Mouse (Mus musculus) limb, embryonic 13.5 days (tissue): ENCODE data around the gene Cracr2b. TPM values are rescaled to one million over a fixed set of nuclear protein-coding genes. Genes with fewer than 3 reads are reported as not detected.
A peak's percentile ranks its signal among the peaks of the same experiment; 100 is the strongest.

Experiments used
- ATAC-seq: fragments of 200-750 bp; cut with Nextera tagmentation; 2 replicates; pipeline ENCODE4 v1.8.0; 2017; ENCODE audit warnings: low read depth, moderate number of reproducible peaks, moderate TSS enrichment; ENCODE audit not compliant: low FRiP score
- H3K27ac ChIP-seq: fragments of 300-500 bp; sonication (generic); 2 replicates; pipeline ENCODE4 v1.5.1; 2015; ENCODE audit warnings: inconsistent platforms, mild to moderate bottlenecking, moderate library complexity
- H3K27me3 ChIP-seq: fragments of 300-500 bp; sonication (generic); 2 replicates; pipeline ENCODE4 v1.6.1; 2015; ENCODE audit warnings: mild to moderate bottlenecking, inconsistent platforms
- H3K36me3 ChIP-seq: fragments of 300-500 bp; sonication (generic); 2 replicates; pipeline ENCODE4 v1.6.1; 2015; ENCODE audit warnings: inconsistent platforms, mild to moderate bottlenecking, moderate library complexity
- H3K4me1 ChIP-seq: fragments of 300-500 bp; sonication (generic); 2 replicates; pipeline ENCODE4 v1.6.1; 2015; ENCODE audit warnings: inconsistent platforms
- H3K4me2 ChIP-seq: fragments of 300-500 bp; sonication (generic); replicated peaks from 2 replicates; pipeline ENCODE4 v1.6.1; 2015; ENCODE audit warnings: inconsistent platforms, mild to moderate bottlenecking, moderate library complexity
- H3K4me3 ChIP-seq: fragments of 300-500 bp; sonication (generic); 2 replicates; pipeline ENCODE4 v1.5.1; 2015; ENCODE audit warnings: moderate library complexity, mild to moderate bottlenecking, inconsistent platforms
- H3K9ac ChIP-seq: fragments of 300-500 bp; sonication (generic); 2 replicates; pipeline ENCODE4 v1.6.1; 2015; ENCODE audit warnings: mild to moderate bottlenecking, inconsistent platforms
- H3K9me3 ChIP-seq: fragments of 300-500 bp; sonication (generic); 2 replicates; pipeline ENCODE4 v1.6.1; 2016; ENCODE audit warnings: inconsistent platforms
- WGBS: fragments of 180-500 bp; shearing (Covaris S2); methylation state at CpG from one replicate; pipeline ENCODE4 v1.1.7; 2015; 5-methylcytosine and 5-hydroxymethylcytosine counted together
- polyA plus RNA-seq: library from polyadenylated mRNA; unstranded; fragments of >200 nt; fragmentation: Nextera tagmentation; extraction: Ambion mirVana; gene quantifications from 2 replicates; pipeline ENCODE4 v1.2.1, GENCODE M21; 2015

Gene Cracr2b
- polyA plus RNA-seq, 1 experiment from 2014 or later = 13.5 TPM

GRCm38 (mm10) chr7:141468522-141469211 lies 7.8 kb downstream of the Cracr2b start:
- peaks cover 58% of the 10 kb centered on the region for H3K4me1 ChIP-seq
- H3K9ac ChIP-seq = peak overlapping the region; percentile 86
- H3K4me3 ChIP-seq = peak overlapping the region; percentile 83
- H3K4me2 ChIP-seq = peak overlapping the region; percentile 91
- H3K36me3 ChIP-seq = peaks cover 38% of the 10 kb centered on the region
- H3K27ac ChIP-seq = peak overlapping the region; percentile 81
- no peaks in the 10 kb centered on the region for H3K9me3 ChIP-seq
- peak; percentile 60 for ATAC-seq
- H3K27me3 ChIP-seq = peaks cover 28% of the 10 kb centered on the region
- WGBS = 14% methylated on average over 8 of the region's 8 CpGs

GRCm38 (mm10) chr7:141469352-141469751 lies 8.5 kb downstream of the Cracr2b start:
- Histone ChIP-seq H3K4me2 (peak overlapping the region; percentile 91), H3K4me1 (peaks cover 59% of the 10 kb centered on the region), H3K4me3 (peak overlapping the region; percentile 83), H3K36me3 (peaks cover 38% of the 10 kb centered on the region), H3K27ac (peak overlapping the region; percentile 81), H3K9me3 (no peaks in the 10 kb centered on the region), H3K9ac (peak overlapping the region; percentile 86), H3K27me3 (peaks cover 21% of the 10 kb centered on the region)
- WGBS = 89% methylated on average over 6 of the region's 6 CpGs
- no peak for ATAC-seq

GRCm38 (mm10) chr7:141469901-141470636 lies 9.2 kb downstream of the Cracr2b start:
- WGBS = 89% methylated on average over 18 of the region's 18 CpGs
- no peak overlapping the region for H3K4me3 ChIP-seq
- H3K27ac ChIP-seq = no peak overlapping the region
- peaks cover 38% of the 10 kb centered on the region for H3K36me3 ChIP-seq
- H3K4me2 ChIP-seq = peak overlapping the region; percentile 91; the same call in 1 of the 2 replicates
- H3K9me3 ChIP-seq = no peaks in the 10 kb centered on the region
- peaks cover 54% of the 10 kb centered on the region for H3K4me1 ChIP-seq
- no peak for ATAC-seq
- peaks cover 14% of the 10 kb centered on the region for H3K27me3 ChIP-seq
- H3K9ac ChIP-seq = no peak overlapping the region

GRCm38 (mm10) chr7:141470637-141470944 lies 9.7 kb downstream of the Cracr2b start:
- no peak overlapping the region for H3K9ac ChIP-seq
- no peak overlapping the region for H3K4me3 ChIP-seq
- H3K4me2 ChIP-seq = no peak overlapping the region
- no peak overlapping the region for H3K27ac ChIP-seq
- peaks cover 8% of the 10 kb centered on the region for H3K27me3 ChIP-seq
- peaks cover 50% of the 10 kb centered on the region for H3K4me1 ChIP-seq
- ATAC-seq = no peak
- 93% methylated on average over 10 of the region's 10 CpGs for WGBS
- H3K9me3 ChIP-seq = no peaks in the 10 kb centered on the region
- H3K36me3 ChIP-seq = peaks cover 38% of the 10 kb centered on the region

- 78% methylated on average over 1 of the region's 1 CpGs for whole genome bisulfite sequencing
- Histone ChIP-seq H3K27me3 (peaks cover 2% of the 10 kb centered on the region), H3K27ac (no peak overlapping the region), H3K9ac (no peak overlapping the region), H3K4me2 (no peak overlapping the region), H3K4me1 (peaks cover 51% of the 10 kb centered on the region), H3K4me3 (no peak overlapping the region), H3K9me3 (no peaks in the 10 kb centered on the region), H3K36me3 (peaks cover 38% of the 10 kb centered on the region)
- no peak for ATAC-seq
Measured at GRCm38 (mm10) chr7:141471236-141471635, 10.3 kb downstream of the Cracr2b start.

- no peak overlapping the region for H3K9ac ChIP-seq
- no peak overlapping the region for H3K4me2 ChIP-seq
- 78% methylated on average over 6 of the region's 6 CpGs for WGBS
Measured at GRCm38 (mm10) chr7:141472226-141472625, 11.3 kb downstream of the Cracr2b start.

GRCm38 (mm10) chr7:141472763-141473162 lies 11.9 kb downstream of the Cracr2b start:
- H3K4me3 ChIP-seq = no peak overlapping the region
- ATAC-seq = no peak
- 83% methylated on average over 6 of the region's 6 CpGs for WGBS
- H3K27ac ChIP-seq = no peak overlapping the region
- peaks cover 56% of the 10 kb centered on the region for H3K4me1 ChIP-seq
- H3K27me3 ChIP-seq = no peaks in the 10 kb centered on the region
- H3K4me2 ChIP-seq = no peak overlapping the region
- no peaks in the 10 kb centered on the region for H3K9me3 ChIP-seq
- no peak overlapping the region for H3K9ac ChIP-seq
- H3K36me3 ChIP-seq = peaks cover 38% of the 10 kb centered on the region

More at GRCm38 (mm10) chr7:141472226-141472625, 11.3 kb downstream of the Cracr2b start:
- Histone ChIP-seq H3K9me3 (no peaks in the 10 kb centered on the region), H3K27me3 (no peaks in the 10 kb centered on the region), H3K27ac (no peak overlapping the region), H3K4me1 (peaks cover 52% of the 10 kb centered on the region), H3K4me3 (no peak overlapping the region), H3K36me3 (peaks cover 38% of the 10 kb centered on the region)
- ATAC-seq = no peak

GRCm38 (mm10) chr7:141474160-141474559 lies 13.3 kb downstream of the Cracr2b start:
- Histone ChIP-seq H3K4me3 (peak overlapping the region; percentile 78), H3K4me2 (peak overlapping the region; percentile 95), H3K9ac (peak overlapping the region; percentile 81), H3K27me3 (no peaks in the 10 kb centered on the region), H3K36me3 (peaks cover 36% of the 10 kb centered on the region), H3K27ac (no peak overlapping the region), H3K9me3 (no peaks in the 10 kb centered on the region), H3K4me1 (peaks cover 50% of the 10 kb centered on the region)
- 4% methylated on average over 5 of the region's 5 CpGs for WGBS
- no peak for ATAC-seq

GRCm38 (mm10) chr7:141475011-141475804 lies 14.3 kb downstream of the Cracr2b start, which contains the start of the genes Polr2l and Tspan4:
Gene Polr2l (minus strand): TSS chr7:141475132.
Gene Tspan4 (plus strand): TSS chr7:141475240.
- peaks cover 26% of the 10 kb centered on the region for H3K36me3 ChIP-seq
- H3K4me2 ChIP-seq = peak within 1 kb of the TSS; percentile 95
- peak within 1 kb of the TSS; percentile 92 for H3K27ac ChIP-seq
- no peaks in the 10 kb centered on the region for H3K9me3 ChIP-seq
- peak within 1 kb of the TSS; percentile 81 for H3K9ac ChIP-seq
- under 1% methylated on average over 87 of the region's 87 CpGs for WGBS
- no peaks in the 10 kb centered on the region for H3K27me3 ChIP-seq
- peak within 1 kb of the TSS; percentile 78 for H3K4me3 ChIP-seq
- ATAC-seq = peak; percentile 74
- peaks cover 44% of the 10 kb centered on the region for H3K4me1 ChIP-seq

GRCm38 (mm10) chr7:141475805-141476158 lies 14.9 kb downstream of the Cracr2b start:
- Histone ChIP-seq H3K4me1 (peaks cover 44% of the 10 kb centered on the region), H3K9ac (peak overlapping the region; percentile 81)
- no peak for ATAC-seq

GRCm38 (mm10) chr7:141476226-141476980 lies 15.5 kb downstream of the Cracr2b start:
- 2% methylated on average over 9 of the region's 17 CpGs for WGBS
- H3K36me3 ChIP-seq = peaks cover 14% of the 10 kb centered on the region
- H3K27ac ChIP-seq = peak overlapping the region; percentile 92
- ATAC-seq = peak; percentile 66
- H3K4me1 ChIP-seq = peaks cover 50% of the 10 kb centered on the region
- no peaks in the 10 kb centered on the region for H3K9me3 ChIP-seq
- peak overlapping the region; percentile 95 for H3K4me2 ChIP-seq
- peak overlapping the region; percentile 81 for H3K9ac ChIP-seq
- peak overlapping the region; percentile 78 for H3K4me3 ChIP-seq
- peaks cover 9% of the 10 kb centered on the region; the same call in 1 of the 2 replicates for H3K27me3 ChIP-seq

More at GRCm38 (mm10) chr7:141475805-141476158, 14.9 kb downstream of the Cracr2b start:
- H3K9me3 ChIP-seq = no peaks in the 10 kb centered on the region
- peak overlapping the region; percentile 78 for H3K4me3 ChIP-seq
- WGBS = under 1% methylated on average over 12 of the region's 12 CpGs
- H3K36me3 ChIP-seq = peaks cover 20% of the 10 kb centered on the region
- peak overlapping the region; percentile 92 for H3K27ac ChIP-seq
- H3K27me3 ChIP-seq = 0 out of 2 replicates have a peak, but pooled peaks cover 3% of the 10 kb centered on the region
- H3K4me2 ChIP-seq = peak overlapping the region; percentile 95
